Mouse (Mus musculus) hindbrain, embryonic 12.5 days (tissue): ENCODE data around the gene Gm3183. TPM values are rescaled to one million over a fixed set of nuclear protein-coding genes. Genes with fewer than 3 reads are reported as not detected.
"Not testable (repeated sequence)": the region's sequence is repeated elsewhere in the genome, so short reads cannot be mapped to it uniquely, and the experiment has no call there.

ENCODE experiments used
- ATAC-seq: fragments of 200-750 bp; cut with Nextera tagmentation; 2 replicates; pipeline ENCODE4 v1.8.0; 2017; ENCODE audit warnings: moderate TSS enrichment; ENCODE audit not compliant: low FRiP score
- H3K27ac ChIP-seq: fragments of 300-500 bp; sonication (generic); 2 replicates; pipeline ENCODE4 v1.5.1; 2016; ENCODE audit warnings: mild to moderate bottlenecking
- H3K27me3 ChIP-seq: fragments of 300-500 bp; sonication (generic); 2 replicates; pipeline ENCODE4 v1.6.1; 2016; ENCODE audit warnings: mild to moderate bottlenecking
- H3K36me3 ChIP-seq: fragments of 300-500 bp; sonication (generic); 2 replicates; pipeline ENCODE4 v1.6.1; 2016; ENCODE audit warnings: mild to moderate bottlenecking
- H3K4me1 ChIP-seq: fragments of 300-500 bp; sonication (generic); 2 replicates; pipeline ENCODE4 v1.6.1; 2016
- H3K4me2 ChIP-seq: fragments of 300-500 bp; sonication (generic); replicated peaks from 2 replicates; pipeline ENCODE4 v1.6.1; 2016; ENCODE audit warnings: mild to moderate bottlenecking
- H3K4me3 ChIP-seq: fragments of 300-500 bp; sonication (generic); 2 replicates; pipeline ENCODE4 v1.5.1; 2016; ENCODE audit warnings: mild to moderate bottlenecking
- H3K9ac ChIP-seq: fragments of 300-500 bp; sonication (generic); 2 replicates; pipeline ENCODE4 v1.6.1; 2016; ENCODE audit warnings: mild to moderate bottlenecking, moderate library complexity
- H3K9me3 ChIP-seq: fragments of 300-500 bp; sonication (generic); replicated peaks from 2 replicates; pipeline ENCODE4 v1.6.1; 2016; ENCODE audit warnings: mild to moderate bottlenecking
- WGBS: fragments of 180-500 bp; shearing (Covaris S2); methylation state at CpG from one replicate; pipeline ENCODE4 v1.1.7; 2016; 5-methylcytosine and 5-hydroxymethylcytosine counted together
- polyA plus RNA-seq: library from polyadenylated mRNA; unstranded; fragments of >200 nt; fragmentation: Nextera tagmentation; extraction: Ambion mirVana; gene quantifications from 2 replicates; pipeline ENCODE4 v1.2.1, GENCODE M21; 2016

Gene Gm3183
- polyA plus RNA-seq: not detected in 2 replicates

- not testable (repeated sequence) for H3K27ac ChIP-seq, H3K9ac ChIP-seq, H3K36me3 ChIP-seq, H3K4me2 ChIP-seq, H3K27me3 ChIP-seq, ATAC-seq, H3K4me1 ChIP-seq, H3K9me3 ChIP-seq, H3K4me3 ChIP-seq
- WGBS: no CpG with 5 or more reads among the region's 1 CpGs
These were observed at the start of gene Gm3183 for GRCm38 (mm10) chr5:94865136-94865535. TSS of gene Gm3183 (plus strand) at chr5:94865436.

Other genes starting within 250 kb of the Gm3183 start
- gene Gm3147, start 249.1 kb upstream of the Gm3183 start, polyA plus RNA-seq: not detected in 2 replicates
- gene Gm6509, start 241.5 kb upstream of the Gm3183 start, polyA plus RNA-seq: not detected in 2 replicates
- gene Gm6205, start 217.1 kb upstream of the Gm3183 start, polyA plus RNA-seq: not detected in 2 replicates
- gene Gm6367, start 123.2 kb downstream of the Gm3183 start, polyA plus RNA-seq: not detected in 2 replicates
- not detected in 2 replicates for gene Gm7942, start 241.5 kb downstream of the Gm3183 start, polyA plus RNA-seq